Mouse (Mus musculus): ENCODE results near the gene Fgf7.

Gene Fgf7

GRCm38 (mm10) chr2:126061037-126061773, 26.7 kb downstream of the Fgf7 start:
- no peak for DNase-seq (ENCODE audit: low read depth)

GRCm38 (mm10) chr2:126062876-126063275, 28.4 kb downstream of the Fgf7 start:
- DNase-seq (ENCODE audit: low read depth), result no peak

- no peak for DNase-seq (ENCODE audit: low read depth)
Observed at GRCm38 (mm10) chr2:126064814-126065213, 30.4 kb downstream of the Fgf7 start.

GRCm38 (mm10) chr2:126065303-126065856, 30.9 kb downstream of the Fgf7 start:
- no peak for DNase-seq (ENCODE audit: low read depth)

GRCm38 (mm10) chr2:126069740-126070139, 35.3 kb downstream of the Fgf7 start:
- DNase-seq (ENCODE audit: low read depth), result no peak

GRCm38 (mm10) chr2:126073744-126074143, 39.3 kb downstream of the Fgf7 start:
- DNase-seq (ENCODE audit: low read depth), result no peak

- DNase-seq (ENCODE audit: low read depth), result no peak
Observed at GRCm38 (mm10) chr2:126076506-126076905, 42.0 kb downstream of the Fgf7 start.

GRCm38 (mm10) chr2:126079086-126079485, 44.6 kb downstream of the Fgf7 start:
- DNase-seq (ENCODE audit: low read depth), result no peak

GRCm38 (mm10) chr2:126084326-126084725, 49.9 kb downstream of the Fgf7 start:
- DNase-seq (ENCODE audit: low read depth), result no peak

GRCm38 (mm10) chr2:126086187-126086586, 51.7 kb downstream of the Fgf7 start:
- no peak for DNase-seq (ENCODE audit: low read depth)

- no peak for DNase-seq (ENCODE audit: low read depth)
Observed at GRCm38 (mm10) chr2:126090432-126090831, 56.0 kb downstream of the Fgf7 start.

- no peak for DNase-seq (ENCODE audit: low read depth)
Observed at GRCm38 (mm10) chr2:126094616-126095015, 60.2 kb downstream of the Fgf7 start.
